Mouse (Mus musculus) lung, adult 2 months (tissue): Measurements from ENCODE around the gene Mapk13. TPM values are rescaled to one million over a fixed set of nuclear protein-coding genes. Genes with fewer than 3 reads are reported as not detected.

Experiments
- DNase-seq: peaks from one replicate; pipeline ENCODE4 v3.0.0; 2022
- H3K4me1 ChIP-seq: fragments of 200-500 bp; 2 replicates; pipeline ENCODE4 v1.6.1; 2011; ENCODE audit warnings: low read length; ENCODE audit not compliant: control insufficient read depth, insufficient read depth
- H3K4me3 ChIP-seq: fragments of 200-500 bp; replicated peaks from 2 replicates; pipeline ENCODE3; 2011; ENCODE audit warnings: low read depth, mild to moderate bottlenecking, control low read depth, low read length; ENCODE audit errors: extremely low read depth
- CTCF ChIP-seq: fragments of 200-500 bp; IDR thresholded peaks from 2 replicates; pipeline ENCODE4 v1.5.1; 2011; ENCODE audit warnings: mild to moderate bottlenecking, low read length, control low read depth; ENCODE audit not compliant: insufficient read depth
- POLR2A ChIP-seq: fragments of 200-500 bp; IDR thresholded peaks from 2 replicates; pipeline ENCODE4 v1.6.1; 2011; ENCODE audit warnings: low read depth, mild to moderate bottlenecking, control low read depth, low read length, borderline replicate concordance; ENCODE audit errors: extremely low read depth
- WGBS: fragments of 180-500 bp; shearing (Covaris S2); methylation state at CpG from one replicate; pipeline ENCODE4 v1.1.7; 2018; 5-methylcytosine and 5-hydroxymethylcytosine counted together
- polyA plus RNA-seq: library from polyadenylated mRNA; depleted of rRNA; stranded (reverse); fragments of >200 nt; gene quantifications from 2 replicates; pipeline ENCODE4 v1.2.3, GENCODE M21; 2012

Mapk13 gene
- polyA plus RNA-seq, 1 experiment, result 19.4 TPM

- Histone ChIP-seq H3K4me3 (peak overlapping the region; percentile 5), H3K4me1 (peaks cover 7% of the 10 kb centered on the region)
- DNase-seq, result no peak
- TF ChIP-seq POLR2A, result no peak
- TF ChIP-seq CTCF, result no peak
- 6% methylated on average over 14 of the region's 14 CpGs for WGBS
Observed at GRCm38 (mm10) chr17:28799291-28800160, 30.4 kb downstream of the Mapk13 start.

DNA sequence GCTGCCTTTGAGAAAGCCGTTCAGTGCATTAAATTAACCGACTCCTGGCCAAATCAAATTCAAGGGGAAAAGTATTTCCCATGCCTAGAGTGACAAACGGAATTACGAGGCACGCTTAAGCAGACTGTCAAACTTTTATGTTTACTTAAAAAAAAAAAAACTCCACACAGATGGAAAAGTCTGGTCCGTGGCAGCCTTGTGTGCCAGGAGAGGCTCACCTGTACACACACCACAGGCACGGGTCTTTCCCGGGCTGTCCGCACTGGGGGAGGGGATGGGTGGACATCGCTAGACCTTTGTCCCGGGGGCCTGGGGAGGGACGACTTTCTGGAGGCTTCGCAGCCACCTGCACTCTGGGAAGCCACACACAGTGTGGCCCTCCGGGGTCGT lies 31.2 kb downstream of the Mapk13 start:
- WGBS, result under 1% methylated on average over 15 of the region's 15 CpGs
- peaks cover 7% of the 10 kb centered on the region for H3K4me1 ChIP-seq
- DNase-seq, result no peak
- no peak for TF ChIP-seq CTCF
- TF ChIP-seq POLR2A, result no peak
- peak overlapping the region; percentile 51 for H3K4me3 ChIP-seq

- WGBS, result under 1% methylated on average over 87 of the region's 99 CpGs
- TF ChIP-seq CTCF (0 out of 2 replicates have a peak, but pooled peaks have one; percentile 19), POLR2A (peak; percentile 49; the same call in 1 of the 2 replicates)
- peak within 1 kb of the TSS; percentile 75 for H3K4me3 ChIP-seq
- H3K4me1 ChIP-seq, result peaks cover 7% of the 10 kb centered on the region
- peak; percentile 81 for DNase-seq
Observed at GRCm38 (mm10) chr17:28800671-28801412, 31.7 kb downstream of the Mapk13 start, which contains the start of gene Brpf3. TSS of gene Brpf3 (plus strand) at chr17:28801090.

DNA sequence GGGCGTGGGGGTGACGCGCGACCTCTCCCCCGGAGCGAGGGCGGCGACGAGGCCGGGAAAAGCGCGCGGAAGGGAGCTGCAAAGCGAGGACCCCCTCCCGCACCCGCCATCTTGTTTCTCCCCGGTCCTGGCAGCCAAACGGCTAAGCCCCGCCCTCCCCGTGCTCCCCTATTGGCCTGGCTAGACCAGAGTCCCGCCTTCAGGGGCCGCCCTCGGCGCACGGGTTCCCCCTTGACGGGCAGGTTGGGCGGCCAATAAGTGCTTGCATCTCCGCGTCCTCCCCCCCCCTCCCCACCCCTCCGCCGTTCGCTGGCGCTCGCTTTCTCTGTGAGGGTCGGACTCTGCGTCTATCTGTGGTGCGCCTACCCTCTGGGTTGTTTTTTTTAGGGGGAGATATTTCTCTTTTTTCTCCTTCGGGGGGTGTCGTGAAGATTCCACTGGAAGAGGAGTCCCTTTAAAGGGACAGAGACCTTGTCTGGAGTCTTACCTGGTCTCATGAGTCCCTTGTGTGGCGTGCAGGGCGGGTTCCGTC lies 32.4 kb downstream of the Mapk13 start:
- WGBS, result under 1% methylated on average over 41 of the region's 42 CpGs
- DNase-seq, result peak; percentile 98
- Histone ChIP-seq H3K4me1 (peaks cover 7% of the 10 kb centered on the region), H3K4me3 (peak overlapping the region; percentile 75)
- TF ChIP-seq CTCF, result no peak
- TF ChIP-seq POLR2A, result peak; percentile 98

DNA sequence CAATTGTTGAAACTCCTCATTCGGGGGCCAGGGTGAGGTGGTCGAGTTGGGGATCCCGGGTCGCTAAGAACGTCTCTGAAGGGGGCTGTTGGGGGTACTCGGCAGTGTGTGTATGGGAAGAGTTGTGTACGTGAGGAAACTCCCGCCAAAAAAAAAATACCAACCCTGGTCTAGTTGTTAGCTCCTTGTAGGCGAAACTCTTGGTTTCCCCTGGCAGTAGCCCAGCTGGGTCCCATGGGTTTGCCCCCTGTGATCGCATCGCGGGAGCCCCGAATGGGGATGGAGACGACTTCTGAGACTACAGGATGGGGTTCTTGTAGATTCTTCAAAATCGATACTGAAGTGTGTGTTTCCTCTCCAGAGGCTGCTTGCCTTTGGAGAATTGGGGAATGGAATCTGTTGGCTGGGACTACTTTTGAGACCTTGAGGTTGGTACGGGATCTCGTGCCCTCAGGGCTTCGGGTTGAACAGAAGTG lies 32.9 kb downstream of the Mapk13 start:
- Histone ChIP-seq H3K4me3 (peak overlapping the region; percentile 66), H3K4me1 (peaks cover 7% of the 10 kb centered on the region)
- peak; percentile 11 for DNase-seq
- no peak for TF ChIP-seq CTCF
- TF ChIP-seq POLR2A, result no peak
- 2% methylated on average over 18 of the region's 18 CpGs for WGBS

- H3K4me3 ChIP-seq, result no peak overlapping the region
- no peak for TF ChIP-seq CTCF
- no peak for TF ChIP-seq POLR2A
- DNase-seq, result no peak
- peaks cover 7% of the 10 kb centered on the region for H3K4me1 ChIP-seq
- WGBS, result 76% methylated on average over 1 of the region's 1 CpGs
Observed at GRCm38 (mm10) chr17:28803316-28803715, 34.2 kb downstream of the Mapk13 start.

DNA sequence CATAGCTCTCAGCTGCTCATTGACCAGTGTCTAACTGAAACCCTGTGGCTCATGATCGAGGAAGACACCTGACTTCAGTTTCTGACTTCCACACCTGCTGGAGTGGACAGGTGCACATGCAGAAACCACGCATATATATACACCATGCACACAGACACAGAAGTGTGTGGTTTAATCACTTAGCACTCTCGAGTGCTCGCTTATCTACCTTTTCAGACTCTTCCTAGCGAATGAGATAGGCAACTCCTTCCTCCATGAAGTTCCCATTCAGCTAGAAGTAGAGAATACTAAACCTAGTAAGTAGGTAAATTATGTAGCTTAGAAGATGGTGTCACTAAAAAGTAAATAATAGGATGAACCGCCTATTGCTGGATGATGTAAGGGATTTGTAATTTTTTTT lies 35.9 kb downstream of the Mapk13 start:
- WGBS, result 85% methylated on average over 6 of the region's 6 CpGs
- DNase-seq, result no peak
- H3K4me1 ChIP-seq, result peaks cover 4% of the 10 kb centered on the region; the same call in 1 of the 2 replicates
- TF ChIP-seq POLR2A, result no peak
- H3K4me3 ChIP-seq, result no peak overlapping the region

- TF ChIP-seq POLR2A (no peak), CTCF (no peak)
- Histone ChIP-seq H3K4me1 (peaks cover 4% of the 10 kb centered on the region; the same call in 1 of the 2 replicates), H3K4me3 (no peak overlapping the region)
- no peak for DNase-seq
- WGBS, result 97% methylated on average over 19 of the region's 19 CpGs
Observed at GRCm38 (mm10) chr17:28806770-28807169, 37.7 kb downstream of the Mapk13 start.

GRCm38 (mm10) chr17:28808714-28809113 lies 39.6 kb downstream of the Mapk13 start:
- TF ChIP-seq POLR2A (no peak), CTCF (no peak)
- no peak overlapping the region for H3K4me3 ChIP-seq
- H3K4me1 ChIP-seq, result no peaks in the 10 kb centered on the region
- WGBS, result 93% methylated on average over 8 of the region's 8 CpGs
- no peak for DNase-seq
